Mouse (Mus musculus) spleen, embryonic (tissue): Measurements from ENCODE around the gene Sprn.

Experiments
- CTCF ChIA-PET: fragments of 350-600 bp; sonication (Branson Sonifier 250); formaldehyde crosslinking; loops from one replicate; lab custom pipeline; 2022; lab: Charles Lee

Sprn gene

GRCm38 (mm10) chr7:140101498-140101897, 53.2 kb downstream of the Sprn start:
- CTCF ChIA-PET = no interaction called here
